In genomic region chr2:160451481-160452238, GRCm38 (mm10) we compare ENCODE assay signal across 8 mouse cellular contexts.
DNase-seq lines count a peak whose midpoint lies in the region; ATAC-seq lines count a peak whose summit lies in the region.

No protein-coding gene starts in this region.

- DNase-seq in T-cell, adult 2 months (ENCODE audit: low spot score) = peak; percentile 26
- peak; percentile 56 for DNase-seq in gastrocnemius, postnatal 10 days
- DNase-seq in induced T-regulatory cell, adult 2 months (ENCODE audit: low read depth) = peak; percentile 58
- peak; percentile 36 to 80 for DNase-seq in left cerebral cortex, postnatal 10 days (ENCODE audit: extremely low spot score in 1 of 2, low spot score in 2 of 2)
- peak; percentile 58 to 67 for DNase-seq in right cerebral cortex, adult 2 months (ENCODE audit: low spot score in 2 of 2)

- ATAC-seq in common myeloid progenitor, adult 5-6 weeks (replicated peaks; ENCODE audit: low read depth, poor library complexity, severe bottlenecking) = peak; percentile 96
- no peak for ATAC-seq in erythroid progenitor cell, adult 5-6 weeks (replicated peaks; ENCODE audit: low FRiP score, poor library complexity, severe bottlenecking)

- H3K9me3 ChIP-seq in megakaryocyte, embryonic 14.5 days = no peaks in the 10 kb centered on the region

- H3K4me3 ChIP-seq in megakaryocyte, embryonic 14.5 days (replicated peaks) = peak overlapping the region; percentile 83

- intact Hi-C loops in left cerebral cortex, postnatal 10 days (cut with DNase I) = no loop called here

- no peaks in the 10 kb centered on the region for H3K36me3 ChIP-seq in megakaryocyte, embryonic 14.5 days (replicated peaks; ENCODE audit: low read length)

- H3K4me1 ChIP-seq in megakaryocyte, embryonic 14.5 days = peaks cover 10% of the 10 kb centered on the region

- H3K27me3 ChIP-seq in megakaryocyte, embryonic 14.5 days (replicated peaks) = peaks cover 10% of the 10 kb centered on the region
